Mouse (Mus musculus) liver, adult (tissue): Measurements from ENCODE around the gene Klhl12.
A peak's percentile ranks its signal among the peaks of the same experiment; 100 is the strongest.

Experiments
- GATA4 ChIP-seq: IDR thresholded peaks from 2 replicates; pipeline ENCODE4 v1.6.1; 2014; ENCODE audit warnings: mild to moderate bottlenecking, low read length; ENCODE audit not compliant: insufficient replicate concordance

Gene Klhl12

GRCm38 (mm10) chr1:134494428-134495215, 39.3 kb downstream of the Klhl12 start, which contains the start of gene Rabif:
Rabif (plus strand) TSS chr1:134494648.
- TF ChIP-seq GATA4, result peak; percentile 19; the same call in 1 of the 2 replicates

- TF ChIP-seq GATA4, result no peak
These were observed 39.8 kb downstream of the Klhl12 start for GRCm38 (mm10) chr1:134495216-134495539.

DNA sequence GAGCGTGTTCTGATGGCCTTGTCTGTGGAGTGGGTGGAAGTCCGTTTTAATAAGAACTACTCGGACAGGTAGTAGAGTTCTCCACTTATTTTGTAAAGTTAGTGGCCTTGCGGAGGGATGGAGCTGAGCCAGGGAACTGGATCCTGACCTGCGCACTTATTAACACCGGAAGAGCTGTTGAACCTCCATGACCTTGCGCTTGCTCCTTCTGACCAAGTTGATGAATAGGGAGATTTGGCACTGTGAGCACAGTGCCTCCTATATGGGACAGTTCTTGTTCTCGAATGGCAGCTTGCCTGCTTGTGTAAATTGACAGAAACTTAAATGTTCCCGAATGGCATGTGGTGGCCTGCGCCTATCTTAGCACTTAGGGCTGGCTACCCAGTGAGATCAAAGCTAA, 40.7 kb downstream of the Klhl12 start:
- TF ChIP-seq GATA4, result no peak

GRCm38 (mm10) chr1:134500916-134501315, 45.6 kb downstream of the Klhl12 start:
- no peak for TF ChIP-seq GATA4

- TF ChIP-seq GATA4, result no peak
These were observed 50.9 kb downstream of the Klhl12 start for GRCm38 (mm10) chr1:134506201-134506600.

DNA sequence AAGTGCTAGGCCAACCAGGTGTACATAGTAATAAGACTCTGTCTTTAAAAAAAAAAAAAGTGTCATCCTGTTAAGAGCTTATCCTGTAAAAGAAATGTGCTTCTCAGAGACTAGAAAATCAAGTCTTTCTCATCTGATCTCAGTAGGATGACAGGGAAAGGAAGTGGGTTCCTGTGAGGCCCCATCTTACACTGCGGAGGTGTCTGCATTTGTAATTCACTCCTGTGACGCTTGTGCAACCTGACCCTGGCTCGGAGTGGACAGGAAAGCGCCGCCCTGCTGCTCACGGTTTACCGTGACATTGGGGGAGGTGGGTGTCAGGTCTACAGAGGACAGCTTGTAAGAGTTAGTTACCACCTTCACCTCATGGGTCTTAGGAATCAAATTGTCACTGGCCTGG, 54.7 kb downstream of the Klhl12 start:
- no peak for TF ChIP-seq GATA4

DNA sequence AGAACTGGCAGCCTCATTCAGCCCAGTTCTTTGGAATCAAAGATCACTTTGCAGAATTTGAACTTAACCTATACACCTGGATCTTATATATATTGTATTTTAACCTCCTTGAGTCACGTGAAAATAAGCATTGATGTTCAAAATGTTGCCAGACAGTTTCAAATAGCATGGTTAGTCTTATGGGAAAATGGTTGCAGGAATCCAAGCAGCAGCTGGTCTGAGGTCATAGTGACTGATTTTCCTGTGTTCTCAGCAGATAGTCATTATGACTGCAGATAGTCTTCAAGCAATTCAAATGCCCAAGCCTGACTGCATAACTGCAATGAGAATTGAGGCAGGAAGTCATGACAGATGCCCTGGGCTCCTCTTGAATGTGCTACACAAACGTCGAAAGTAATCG, 56.9 kb downstream of the Klhl12 start:
- no peak for TF ChIP-seq GATA4

- TF ChIP-seq GATA4, result no peak
These were observed 57.3 kb downstream of the Klhl12 start for GRCm38 (mm10) chr1:134512584-134512983.

DNA sequence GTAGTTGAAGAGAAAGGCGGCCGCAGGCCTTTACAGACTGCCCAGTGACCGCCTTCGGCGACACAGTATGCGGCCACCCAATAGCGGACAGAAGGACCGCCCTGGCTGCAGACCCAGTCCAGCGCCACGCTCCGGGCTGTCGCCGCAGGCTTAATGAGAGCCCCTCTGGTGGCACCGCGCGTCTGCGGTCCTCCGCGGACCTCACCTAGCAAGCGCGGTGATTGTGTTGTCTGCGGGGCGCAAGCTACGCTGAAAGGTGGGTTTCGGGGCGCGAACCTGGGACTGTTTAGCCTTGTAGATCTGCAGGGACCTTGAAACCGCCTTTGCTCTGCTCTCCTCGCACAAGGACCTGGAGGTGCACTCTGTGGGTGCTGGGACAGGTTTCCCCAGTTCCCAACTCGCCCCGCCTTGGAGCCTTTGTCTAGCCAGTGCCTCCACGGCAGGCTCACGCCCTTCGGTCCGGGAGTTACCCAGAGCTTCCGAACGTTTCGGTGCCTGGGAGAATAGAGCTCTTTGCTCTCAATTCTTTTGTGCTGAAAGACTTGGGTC, 58.1 kb downstream of the Klhl12 start:
- no peak for TF ChIP-seq GATA4

GRCm38 (mm10) chr1:134513876-134514590, 58.7 kb downstream of the Klhl12 start:
- TF ChIP-seq GATA4, result no peak

- no peak for TF ChIP-seq GATA4
These were observed 60.6 kb downstream of the Klhl12 start for GRCm38 (mm10) chr1:134515891-134516290.

- TF ChIP-seq GATA4, result no peak
These were observed 61.3 kb downstream of the Klhl12 start for GRCm38 (mm10) chr1:134516491-134517198.

- peak; percentile 63; the same call in 1 of the 2 replicates for TF ChIP-seq GATA4
These were observed 63.3 kb downstream of the Klhl12 start for GRCm38 (mm10) chr1:134518677-134519076.

- TF ChIP-seq GATA4, result no peak
These were observed 64.8 kb downstream of the Klhl12 start for GRCm38 (mm10) chr1:134520001-134520721.

DNA sequence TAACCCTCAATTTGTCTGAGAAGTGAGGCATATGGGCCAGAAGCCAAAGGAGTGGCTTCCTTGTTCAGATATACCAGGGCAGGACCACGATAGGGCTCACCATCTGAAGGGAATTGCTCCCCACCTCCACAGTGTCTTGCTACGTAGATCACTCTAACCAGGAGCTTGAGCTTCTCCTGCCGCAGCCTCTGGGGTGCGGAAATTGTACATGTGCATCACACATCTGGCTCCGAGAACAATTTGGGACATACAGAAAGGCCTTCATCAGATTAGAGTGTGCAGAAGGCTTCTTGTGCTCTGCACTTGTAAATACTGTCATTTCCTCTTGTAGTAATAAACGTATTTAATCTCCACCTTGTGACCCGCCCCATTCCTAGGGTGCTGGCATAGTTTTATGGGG, 65.8 kb downstream of the Klhl12 start:
- no peak for TF ChIP-seq GATA4
